Mouse (Mus musculus) stomach, embryonic 14.5 days (tissue): ENCODE results near the gene Pdx1. TPM values are rescaled to one million over a fixed set of nuclear protein-coding genes. Genes with fewer than 3 reads are reported as not detected.
A peak's percentile ranks its signal among the peaks of the same experiment; 100 is the strongest.

ENCODE experiments used
- ATAC-seq: fragments of 200-750 bp; cut with Nextera tagmentation; 2 replicates; pipeline ENCODE4 v1.8.0; 2017; ENCODE audit warnings: low read depth, moderate TSS enrichment; ENCODE audit not compliant: insufficient number of reproducible peaks, insufficient read depth, low FRiP score
- H3K27ac ChIP-seq: fragments of 300-500 bp; sonication (generic); 2 replicates; pipeline ENCODE4 v1.5.1; 2014; ENCODE audit warnings: mild to moderate bottlenecking, low read length, moderate library complexity, mixed read lengths
- H3K27me3 ChIP-seq: fragments of 300-500 bp; sonication (generic); 2 replicates; pipeline ENCODE4 v1.6.1; 2014; ENCODE audit warnings: low read length, control low read depth, mixed read lengths; ENCODE audit not compliant: control insufficient read depth, insufficient read depth
- H3K36me3 ChIP-seq: fragments of 300-500 bp; sonication (generic); 2 replicates; pipeline ENCODE4 v1.6.1; 2014; ENCODE audit warnings: mild to moderate bottlenecking, control low read depth, low read length, moderate library complexity, mixed read lengths; ENCODE audit not compliant: control insufficient read depth, insufficient read depth
- H3K4me1 ChIP-seq: fragments of 300-500 bp; sonication (generic); 2 replicates; pipeline ENCODE4 v1.6.1; 2014; ENCODE audit warnings: low read length, control low read depth, mixed read lengths; ENCODE audit not compliant: control insufficient read depth, insufficient read depth
- H3K4me2 ChIP-seq: fragments of 300-500 bp; sonication (generic); replicated peaks from 2 replicates; pipeline ENCODE4 v1.6.1; 2014; ENCODE audit warnings: low read depth, low read length, control low read depth
- H3K4me3 ChIP-seq: fragments of 300-500 bp; sonication (generic); 2 replicates; pipeline ENCODE4 v1.5.1; 2014; ENCODE audit warnings: low read depth, low read length, control low read depth
- H3K9ac ChIP-seq: fragments of 300-500 bp; sonication (generic); replicated peaks from 2 replicates; pipeline ENCODE4 v1.6.1; 2014; ENCODE audit warnings: low read depth, mild to moderate bottlenecking, control low read depth, low read length, moderate library complexity, mixed read lengths
- H3K9me3 ChIP-seq: fragments of 300-500 bp; sonication (generic); 2 replicates; pipeline ENCODE4 v1.6.1; 2016; ENCODE audit warnings: low read depth, low read length, control low read depth; ENCODE audit not compliant: control insufficient read depth
- WGBS: fragments of 180-500 bp; shearing (Covaris S2); extraction: QIAGEN DNeasy Blood & Tissue Kit; methylation state at CpG from one replicate; pipeline ENCODE4 v1.1.7; 2014; 5-methylcytosine and 5-hydroxymethylcytosine counted together
- polyA plus RNA-seq: library from polyadenylated mRNA; unstranded; fragments of >200 nt; fragmentation: Nextera tagmentation; extraction: Ambion mirVana; gene quantifications from 2 replicates; pipeline ENCODE4 v1.2.1, GENCODE M21; 2014

Pdx1 gene
- polyA plus RNA-seq, 1 experiment from 2014 or later: 3.4 TPM

DNA sequence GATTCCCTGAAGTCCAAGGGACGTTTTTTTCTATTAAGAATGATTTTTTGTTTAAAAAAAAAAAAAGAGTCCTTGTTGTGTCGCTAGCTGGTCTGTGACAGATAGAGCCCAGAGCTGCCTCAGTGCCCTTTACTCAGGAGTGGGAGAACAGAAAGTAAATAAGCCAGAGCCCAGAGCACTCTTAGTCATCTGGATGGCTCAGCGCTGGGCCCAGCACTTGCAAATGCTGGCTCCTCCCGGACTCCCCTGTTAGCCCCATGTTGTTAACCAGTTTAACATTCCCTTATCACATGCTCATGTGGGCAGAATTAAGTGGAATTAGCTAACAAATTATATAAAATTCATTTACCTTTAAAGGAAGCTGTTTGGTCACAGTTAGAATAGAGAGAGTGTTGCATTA lies 5.8 kb upstream of the Pdx1 start:
- 22% methylated on average over 4 of the region's 4 CpGs for WGBS
- no peak overlapping the region for H3K4me2 ChIP-seq
- no peak for ATAC-seq
- H3K4me1 ChIP-seq: no peaks in the 10 kb centered on the region
- H3K36me3 ChIP-seq: no peaks in the 10 kb centered on the region
- no peak overlapping the region for H3K4me3 ChIP-seq
- H3K27ac ChIP-seq: no peak overlapping the region
- H3K9ac ChIP-seq: no peak overlapping the region
- H3K9me3 ChIP-seq: no peaks in the 10 kb centered on the region
- peaks cover 30% of the 10 kb centered on the region for H3K27me3 ChIP-seq

DNA sequence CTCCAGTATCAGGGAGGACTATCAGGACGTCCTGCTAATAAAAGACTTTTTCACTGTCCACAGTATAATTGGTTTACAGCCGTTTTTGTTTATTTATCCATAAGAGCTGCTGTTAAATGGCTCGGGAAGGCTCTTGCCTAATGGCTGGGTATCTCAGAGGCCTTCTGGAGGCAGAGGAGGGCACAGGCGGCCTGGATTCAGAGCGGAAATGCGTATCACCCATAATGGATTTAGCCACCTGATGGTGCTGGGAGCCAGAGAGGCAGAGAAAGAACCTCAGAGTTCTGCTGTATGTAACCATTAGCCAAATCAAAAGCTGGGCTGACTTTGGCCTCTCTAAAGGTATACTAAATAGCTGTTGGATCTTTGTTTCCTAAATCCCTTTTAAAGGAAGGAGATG lies 2.3 kb upstream of the Pdx1 start:
- 6% methylated on average over 6 of the region's 6 CpGs for WGBS
- Histone ChIP-seq H3K27ac (no peak overlapping the region; the same call in 1 of the 2 replicates), H3K4me3 (no peak overlapping the region), H3K27me3 (peaks cover 63% of the 10 kb centered on the region), H3K4me2 (no peak overlapping the region), H3K4me1 (no peaks in the 10 kb centered on the region), H3K9me3 (no peaks in the 10 kb centered on the region), H3K36me3 (no peaks in the 10 kb centered on the region), H3K9ac (no peak overlapping the region)
- no peak for ATAC-seq

DNA sequence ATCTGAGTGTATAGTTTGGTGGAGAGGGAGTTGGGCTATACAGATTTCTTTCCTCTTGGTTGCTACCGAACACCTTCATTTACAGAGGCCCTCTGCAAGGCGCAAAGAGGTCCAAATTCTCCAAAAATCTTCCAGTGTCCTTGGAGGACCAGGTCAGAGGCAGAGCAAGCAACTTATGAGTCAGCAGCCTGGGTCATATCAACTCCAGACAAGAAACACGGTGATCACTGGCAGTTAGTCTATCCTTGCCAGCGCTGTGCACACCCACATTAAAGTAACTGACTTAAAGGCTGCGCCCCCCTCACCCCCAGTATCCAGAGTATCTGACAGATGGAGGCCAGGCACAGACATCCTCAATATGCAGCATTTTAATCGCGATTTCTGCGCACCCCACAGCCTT lies 1.0 kb upstream of the Pdx1 start:
- 2% methylated on average over 8 of the region's 8 CpGs for WGBS
- Histone ChIP-seq H3K36me3 (no peaks in the 10 kb centered on the region), H3K27ac (no peak overlapping the region), H3K27me3 (peaks cover 63% of the 10 kb centered on the region), H3K9me3 (no peaks in the 10 kb centered on the region), H3K9ac (no peak overlapping the region), H3K4me3 (no peak overlapping the region), H3K4me2 (no peak overlapping the region), H3K4me1 (no peaks in the 10 kb centered on the region)
- ATAC-seq: no peak

GRCm38 (mm10) chr5:147269371-147269770 lies 388 bp upstream of the Pdx1 start:
- Histone ChIP-seq H3K4me1 (no peaks in the 10 kb centered on the region), H3K9ac (no peak overlapping the region), H3K36me3 (no peaks in the 10 kb centered on the region), H3K27ac (no peak overlapping the region), H3K4me3 (no peak overlapping the region), H3K4me2 (no peak overlapping the region; the same call in 1 of the 2 replicates), H3K27me3 (peaks cover 64% of the 10 kb centered on the region), H3K9me3 (no peaks in the 10 kb centered on the region)
- 3% methylated on average over 6 of the region's 6 CpGs for WGBS
- ATAC-seq: no peak

DNA sequence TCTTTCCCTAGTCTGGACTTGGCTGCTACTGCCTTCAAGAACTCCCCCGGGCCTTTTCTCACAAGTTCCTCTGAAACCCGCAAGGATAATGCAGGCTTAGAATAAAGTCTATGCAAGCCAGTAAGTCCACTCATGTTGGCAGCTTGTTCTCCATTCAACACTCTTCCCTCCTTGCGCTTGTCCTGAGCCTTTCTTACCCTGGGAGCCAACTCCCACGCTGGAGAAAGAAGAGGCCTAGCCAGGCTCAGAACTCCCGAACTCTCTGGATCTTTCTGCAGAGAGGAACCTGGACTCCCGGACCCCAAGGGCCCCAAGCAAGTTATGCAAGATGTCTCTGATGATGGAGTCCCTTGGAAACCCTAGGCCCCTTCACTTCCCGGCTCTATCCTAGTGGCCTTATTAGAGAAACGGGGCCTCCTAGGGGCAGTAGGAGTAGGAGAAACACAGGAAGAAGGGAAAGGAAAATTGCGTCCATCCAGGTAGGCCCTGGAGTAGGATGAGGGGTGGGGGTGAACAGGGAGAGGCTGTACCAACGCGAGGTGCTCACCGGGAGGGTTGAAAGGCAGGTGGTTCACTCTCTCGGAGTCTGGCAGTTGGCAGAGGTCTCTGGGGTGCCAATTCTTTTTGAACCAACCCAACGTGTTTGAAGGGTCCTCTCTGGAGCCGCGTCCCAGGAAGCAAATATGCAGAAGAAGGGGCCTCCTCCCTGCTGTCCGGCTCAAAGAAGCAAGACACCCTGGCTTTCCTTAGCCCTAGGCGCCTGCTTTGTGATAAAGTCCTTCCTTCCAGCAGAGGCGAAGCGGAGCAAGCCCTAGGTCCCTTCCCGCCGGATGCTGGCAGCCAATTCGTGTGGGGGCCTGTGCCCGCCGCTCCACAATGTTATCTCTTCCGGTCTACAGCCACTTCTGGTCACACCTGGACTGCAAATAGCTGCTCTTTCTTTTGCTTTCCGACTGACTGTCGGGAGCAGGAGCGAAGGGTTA lies 1.2 kb downstream of the Pdx1 start:
- 2% methylated on average over 29 of the region's 29 CpGs for WGBS
- no peaks in the 10 kb centered on the region for H3K4me1 ChIP-seq
- ATAC-seq: no peak
- H3K9ac ChIP-seq: no peak overlapping the region
- H3K9me3 ChIP-seq: no peaks in the 10 kb centered on the region
- H3K4me2 ChIP-seq: no peak overlapping the region
- peak overlapping the region; percentile 31 for H3K4me3 ChIP-seq
- H3K27ac ChIP-seq: peak overlapping the region; percentile 39; the same call in 1 of the 2 replicates
- peaks cover 65% of the 10 kb centered on the region for H3K27me3 ChIP-seq
- H3K36me3 ChIP-seq: no peaks in the 10 kb centered on the region

GRCm38 (mm10) chr5:147272046-147272807 lies 2.5 kb downstream of the Pdx1 start:
- 8% methylated on average over 12 of the region's 12 CpGs for WGBS
- ATAC-seq: no peak
- H3K9ac ChIP-seq: 0 out of 2 replicates have a peak overlapping the region, but pooled peaks have one; percentile 14
- no peaks in the 10 kb centered on the region for H3K36me3 ChIP-seq
- H3K9me3 ChIP-seq: no peaks in the 10 kb centered on the region
- H3K27ac ChIP-seq: no peak overlapping the region
- peaks cover 68% of the 10 kb centered on the region for H3K27me3 ChIP-seq
- H3K4me2 ChIP-seq: peak overlapping the region; percentile 25; the same call in 1 of the 2 replicates
- H3K4me3 ChIP-seq: peak overlapping the region; percentile 31; the same call in 1 of the 2 replicates
- no peaks in the 10 kb centered on the region for H3K4me1 ChIP-seq

DNA sequence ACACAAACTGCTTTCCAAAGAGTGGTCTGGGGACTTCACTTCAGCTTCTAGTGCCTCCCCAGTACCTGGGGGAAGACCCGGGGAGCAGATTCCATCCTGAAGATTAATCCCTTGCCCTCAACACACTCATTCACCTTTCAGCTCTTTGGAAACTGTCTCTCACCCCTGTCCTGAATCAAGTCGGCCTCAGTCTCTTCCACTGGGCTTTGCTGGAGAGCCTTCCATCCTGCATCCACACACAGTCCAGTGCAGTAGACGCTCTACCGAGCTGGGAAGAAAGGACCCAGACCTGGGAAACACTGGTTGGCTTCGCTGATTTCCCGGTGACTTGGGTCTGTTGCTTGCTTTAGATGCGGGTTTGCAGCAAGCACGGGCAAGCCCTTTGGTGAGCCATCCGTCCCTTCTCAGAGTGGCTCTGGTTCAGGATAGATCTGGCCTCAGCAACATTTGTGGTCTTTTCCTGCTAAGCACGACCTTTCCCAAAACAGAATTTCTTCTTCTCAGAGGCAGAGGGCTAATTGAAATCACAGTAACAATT lies 3.1 kb downstream of the Pdx1 start:
- Histone ChIP-seq H3K36me3 (no peaks in the 10 kb centered on the region), H3K27me3 (peaks cover 69% of the 10 kb centered on the region), H3K4me1 (no peaks in the 10 kb centered on the region), H3K9ac (no peak overlapping the region), H3K27ac (no peak overlapping the region), H3K9me3 (no peaks in the 10 kb centered on the region), H3K4me3 (peak overlapping the region; percentile 17; the same call in 1 of the 2 replicates), H3K4me2 (peak overlapping the region; percentile 16; the same call in 1 of the 2 replicates)
- WGBS: under 1% methylated on average over 10 of the region's 10 CpGs
- no peak for ATAC-seq
